Mouse (Mus musculus): ENCODE results near the gene Ralgps1.
"Not testable (repeated sequence)": the region's sequence is repeated elsewhere in the genome, so short reads cannot be mapped to it uniquely, and the experiment has no call there.

Gene Ralgps1

DNA sequence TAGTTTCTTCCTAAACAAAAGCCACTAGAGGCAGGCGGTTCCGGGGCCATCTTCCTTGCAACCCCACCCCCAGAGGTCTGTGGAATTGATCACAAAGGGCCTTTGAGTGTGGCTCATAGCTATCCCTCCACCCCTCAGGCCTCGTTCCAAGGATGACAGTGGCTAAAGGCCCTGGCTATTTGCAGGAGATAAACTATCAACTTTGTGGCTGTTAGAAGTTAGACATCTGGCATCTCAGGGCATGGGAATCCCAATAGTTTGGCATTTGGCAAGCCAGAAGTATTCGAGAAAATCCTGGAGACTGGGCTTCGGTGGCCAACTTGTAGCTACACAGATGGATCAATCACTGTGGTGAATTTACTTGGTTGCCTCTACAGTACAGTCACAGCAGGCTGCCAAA, 137.4 kb downstream of the Ralgps1 start:
- no peak for DNase-seq

- DNase-seq = no peak
Measured at GRCm38 (mm10) chr2:33232782-33233570, 138.3 kb downstream of the Ralgps1 start.

GRCm38 (mm10) chr2:33231788-33232187, 139.5 kb downstream of the Ralgps1 start:
- no peak for DNase-seq

DNA sequence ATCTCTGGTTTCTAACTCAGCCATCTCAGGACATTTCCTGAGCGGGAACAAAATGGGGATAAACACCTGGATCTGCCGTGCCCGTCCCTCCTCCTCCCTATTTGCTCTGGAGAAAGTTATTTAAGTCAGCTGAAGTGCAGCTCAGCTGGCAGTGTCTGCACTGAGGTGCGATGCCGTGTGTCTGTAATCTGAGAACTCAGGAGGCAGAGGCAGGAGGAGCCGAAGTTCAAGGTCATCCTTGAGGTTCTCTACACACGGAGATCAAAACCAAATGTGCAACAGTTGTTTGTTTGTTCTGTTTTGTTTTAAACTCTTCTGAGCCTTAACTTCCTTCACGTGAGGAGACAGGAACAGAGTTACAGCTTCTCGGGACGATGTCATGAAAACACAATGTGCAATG, 140.6 kb downstream of the Ralgps1 start:
- no peak for DNase-seq

DNA sequence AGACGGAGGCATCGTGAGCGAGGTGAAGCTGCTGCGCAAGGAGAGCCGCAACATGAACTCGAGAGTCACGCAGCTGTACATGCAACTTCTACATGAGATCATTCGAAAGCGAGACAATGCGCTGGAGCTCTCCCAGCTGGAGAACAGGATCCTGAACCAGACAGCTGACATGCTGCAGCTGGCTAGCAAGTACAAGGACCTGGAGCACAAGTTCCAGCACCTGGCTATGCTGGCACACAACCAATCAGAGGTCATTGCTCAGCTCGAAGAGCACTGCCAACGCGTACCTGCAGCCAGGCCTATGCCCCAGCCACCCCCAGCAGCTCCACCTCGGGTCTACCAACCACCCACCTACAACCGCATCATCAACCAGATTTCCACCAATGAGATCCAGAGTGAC, 142.7 kb downstream of the Ralgps1 start:
- no peak for DNase-seq

DNA sequence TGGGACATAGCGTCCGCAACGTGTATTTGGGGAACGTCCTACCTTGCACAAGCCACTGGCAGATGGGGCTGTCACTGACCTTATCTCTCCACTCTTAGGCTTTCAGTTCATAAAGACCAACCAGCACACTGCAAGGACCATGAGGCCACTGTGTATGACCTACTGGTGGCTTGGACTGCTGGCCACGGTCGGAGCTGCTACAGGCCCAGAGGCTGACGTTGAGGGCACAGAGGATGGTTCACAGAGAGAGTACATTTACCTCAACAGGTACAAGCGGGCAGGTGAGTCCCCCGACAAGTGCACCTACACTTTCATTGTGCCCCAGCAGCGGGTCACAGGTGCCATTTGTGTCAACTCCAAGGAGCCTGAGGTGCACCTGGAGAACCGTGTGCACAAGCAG, 143.2 kb downstream of the Ralgps1 start:
- DNase-seq = no peak

DNA sequence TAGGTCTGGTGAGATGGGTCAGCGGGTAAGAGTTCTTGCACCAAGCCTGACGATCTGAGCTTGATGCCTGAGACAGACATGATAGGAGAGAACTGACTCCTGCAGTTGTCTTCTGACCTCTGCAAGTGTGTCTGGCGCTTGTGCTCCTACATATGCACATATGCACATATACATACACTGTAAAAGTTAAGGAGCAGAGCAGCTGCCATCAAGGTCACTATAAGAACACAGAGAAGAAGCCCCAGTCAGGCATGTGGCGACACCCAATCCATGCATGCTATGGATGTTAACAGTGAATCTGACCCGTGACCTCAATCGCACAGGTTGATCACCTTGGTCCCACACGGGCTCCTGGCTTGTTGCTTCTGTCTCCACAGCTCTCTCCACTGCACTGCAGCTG, 145.4 kb downstream of the Ralgps1 start:
- no peak for DNase-seq

DNA sequence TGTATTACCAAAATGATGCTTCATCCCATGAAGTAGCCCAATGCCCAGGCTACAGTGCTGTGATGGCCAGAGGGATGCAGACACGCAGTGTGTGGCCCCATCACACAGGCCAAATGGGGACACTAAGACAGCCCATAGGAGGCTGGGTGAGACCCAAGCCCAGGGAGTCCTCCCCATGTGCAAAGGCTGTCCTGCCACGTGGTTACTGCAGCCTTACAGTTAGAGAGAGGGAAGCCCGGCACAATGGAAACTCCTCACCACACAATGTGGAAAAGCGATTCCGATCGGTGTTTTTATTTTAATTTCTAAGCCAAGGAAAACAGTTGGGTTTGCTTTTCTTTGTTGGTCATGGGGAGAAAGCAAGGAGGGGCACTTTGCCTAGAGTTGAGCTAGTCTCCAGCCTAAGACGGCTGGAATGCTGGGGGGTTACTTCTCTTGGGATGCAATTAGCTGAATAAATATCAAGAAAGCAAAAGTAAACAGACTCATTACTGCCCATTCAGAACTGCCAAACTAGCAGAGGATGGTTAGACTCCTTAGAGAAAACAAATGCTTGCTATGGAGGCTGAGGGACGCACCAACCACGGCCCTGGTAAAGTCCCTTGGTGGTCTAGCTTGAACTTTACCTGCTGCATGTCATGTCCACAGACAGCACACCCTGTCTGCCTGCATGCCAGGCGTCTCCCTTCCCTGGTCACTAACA, 147.5 kb downstream of the Ralgps1 start:
- DNase-seq = no peak

GRCm38 (mm10) chr2:33222480-33222879, 148.8 kb downstream of the Ralgps1 start:
- no peak for DNase-seq

DNA sequence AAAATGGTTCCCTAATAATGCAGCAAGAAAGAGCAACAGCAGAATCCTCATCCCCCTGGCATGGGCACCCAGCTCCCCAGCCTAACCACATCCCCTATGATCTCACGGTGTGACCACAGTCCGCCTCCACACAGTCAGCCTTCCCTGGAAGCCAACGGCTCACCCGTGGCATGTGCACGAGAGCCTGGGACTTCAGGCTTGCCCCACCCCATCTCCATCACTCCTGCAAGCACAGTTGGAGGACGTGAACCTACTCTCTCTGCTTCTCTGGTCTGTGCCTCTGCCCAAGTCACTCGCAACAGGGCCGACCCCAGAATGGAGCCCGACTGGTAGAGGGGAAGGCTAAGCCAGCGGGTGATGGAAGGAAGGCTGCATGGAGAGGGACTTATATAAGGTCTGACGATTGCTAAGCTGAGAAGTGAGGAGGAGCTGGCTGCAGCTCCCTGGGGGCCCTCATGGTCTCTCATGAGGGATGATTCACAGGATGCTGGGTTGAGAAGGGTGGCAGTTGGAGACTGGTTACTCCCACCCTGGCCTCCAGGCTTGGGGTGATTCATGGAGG, 149.9 kb downstream of the Ralgps1 start:
- DNase-seq = no peak

DNA sequence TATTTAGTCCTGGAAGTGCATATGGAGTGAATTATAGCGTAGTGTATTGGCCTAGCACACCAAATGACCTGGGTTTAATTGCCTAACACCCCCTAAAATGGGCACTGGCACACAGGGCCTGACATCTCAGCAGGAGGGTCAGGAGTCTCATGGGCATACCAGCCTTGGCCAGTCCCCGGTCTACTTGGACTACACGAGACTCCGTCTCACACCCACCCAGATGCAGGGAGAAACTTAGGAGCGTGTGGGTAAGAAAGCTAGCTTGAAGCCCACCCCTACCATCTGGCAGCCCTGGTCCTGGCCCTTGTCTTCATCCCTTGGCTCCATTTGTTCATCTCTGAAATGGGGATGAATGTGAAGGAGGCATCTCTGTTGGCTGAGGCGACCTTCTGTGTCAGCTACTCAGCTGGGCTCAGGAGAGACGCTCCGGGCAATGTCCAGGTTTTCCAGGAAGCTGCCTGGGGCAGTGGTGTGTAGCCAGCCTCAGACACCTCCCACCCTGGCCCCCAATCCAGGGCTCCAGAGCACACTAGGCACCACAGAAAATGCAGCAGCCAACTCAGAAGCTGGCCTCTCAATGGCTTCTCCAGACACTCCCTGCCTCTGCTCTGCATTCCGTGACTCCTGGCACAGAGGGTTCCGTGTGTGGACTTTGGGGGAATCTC, 150.5 kb downstream of the Ralgps1 start:
- no peak for DNase-seq

- no peak for DNase-seq
Measured at GRCm38 (mm10) chr2:33220246-33220645, 151.0 kb downstream of the Ralgps1 start.

DNA sequence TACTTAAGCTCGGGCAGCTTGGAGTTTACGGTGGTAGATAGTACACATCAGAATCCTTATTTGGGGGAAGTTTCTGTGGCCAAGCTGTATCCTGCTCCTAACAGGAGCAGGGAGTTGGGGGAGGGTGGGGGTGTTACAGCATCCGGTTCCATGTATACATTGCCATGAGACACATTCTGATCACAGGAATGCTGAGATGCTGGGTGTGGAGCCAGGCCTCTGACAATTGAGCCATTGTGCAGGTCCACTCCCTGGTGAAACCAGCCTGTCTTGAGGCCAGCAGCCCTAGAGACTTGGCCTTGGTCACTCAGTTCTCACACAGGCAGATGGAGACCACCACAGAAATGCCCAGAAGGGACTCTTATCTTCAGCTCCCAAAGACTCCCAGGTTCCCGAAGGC, 151.6 kb downstream of the Ralgps1 start:
- DNase-seq = no peak

DNA sequence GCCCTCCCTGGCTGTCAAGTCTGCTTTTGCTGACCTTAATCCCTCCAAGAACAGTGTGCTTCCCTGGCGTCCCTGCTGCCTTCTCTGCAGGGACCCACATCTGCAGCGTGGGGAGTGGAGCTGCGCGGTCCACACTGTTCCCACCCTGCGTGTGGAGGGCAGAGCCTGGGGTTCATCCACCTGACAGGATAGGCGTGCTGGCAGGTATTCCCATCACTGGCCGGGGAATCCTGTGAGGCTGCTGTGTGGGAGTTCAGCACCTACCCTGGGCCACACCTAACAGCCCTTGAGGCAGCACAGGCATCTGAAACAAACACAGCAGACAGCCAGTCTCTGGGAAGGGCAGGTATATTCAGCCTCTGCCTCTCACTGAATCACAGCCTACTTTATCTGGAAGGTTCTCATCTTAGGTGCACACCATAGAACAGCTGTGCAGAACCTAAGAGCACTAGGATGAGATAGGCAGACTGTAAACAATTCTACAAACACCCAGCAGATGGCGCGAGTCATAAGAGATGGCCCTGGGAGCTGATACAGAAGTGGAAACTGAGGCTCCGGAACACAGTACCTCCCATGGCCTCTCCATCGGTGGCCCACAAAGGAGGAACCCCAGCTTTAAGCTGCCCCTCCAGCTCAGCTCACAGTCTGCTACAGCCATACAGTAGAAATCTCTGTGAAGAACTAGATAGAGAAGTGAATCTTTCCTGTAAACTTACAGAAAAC, 152.2 kb downstream of the Ralgps1 start:
- DNase-seq = peak; percentile 58

GRCm38 (mm10) chr2:33217425-33217794, 153.9 kb downstream of the Ralgps1 start:
- DNase-seq = no peak

DNA sequence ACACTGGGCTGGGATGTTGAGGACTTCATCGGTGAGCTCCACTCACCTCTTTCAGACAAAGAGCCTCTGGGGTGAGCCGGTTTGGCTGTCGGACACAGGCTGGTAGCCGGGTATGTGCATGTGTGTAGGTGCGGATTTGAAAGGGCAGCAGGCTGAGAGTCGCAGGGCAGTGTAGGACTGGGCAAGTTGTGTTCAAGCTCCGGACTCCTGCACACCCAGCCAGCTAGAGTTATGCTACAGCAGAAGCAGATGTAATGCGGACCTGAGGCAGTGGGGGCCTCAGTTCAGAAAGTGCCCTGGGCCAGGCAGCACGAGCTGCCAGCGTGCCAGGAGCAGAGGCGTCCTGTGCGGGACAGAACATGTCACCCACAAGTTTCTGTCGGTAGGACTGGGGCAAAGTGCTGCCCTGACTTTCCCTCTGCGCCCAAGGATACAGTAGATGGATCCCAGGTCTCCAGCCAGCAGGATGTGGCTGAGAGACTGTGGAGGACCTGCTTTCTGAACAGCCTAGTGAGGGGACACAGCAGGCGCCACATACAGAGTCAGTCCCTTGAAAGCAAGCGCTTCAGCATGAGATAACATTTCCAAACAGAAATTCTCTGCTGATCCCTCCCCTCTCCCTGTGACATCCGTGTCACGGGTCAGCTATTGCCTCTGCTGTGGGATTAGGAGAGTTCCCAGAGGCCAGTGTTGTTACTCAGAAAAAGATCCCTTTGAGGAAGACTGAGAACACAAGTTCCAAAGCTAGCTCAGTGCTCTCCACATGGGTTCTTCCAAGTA, 154.5 kb downstream of the Ralgps1 start:
- no peak for DNase-seq

- DNase-seq = peak; percentile 96
Measured at GRCm38 (mm10) chr2:33215700-33216509, 155.4 kb downstream of the Ralgps1 start, which contains the start of gene Angptl2. Angptl2 (plus strand) TSS chr2:33216069.

DNA sequence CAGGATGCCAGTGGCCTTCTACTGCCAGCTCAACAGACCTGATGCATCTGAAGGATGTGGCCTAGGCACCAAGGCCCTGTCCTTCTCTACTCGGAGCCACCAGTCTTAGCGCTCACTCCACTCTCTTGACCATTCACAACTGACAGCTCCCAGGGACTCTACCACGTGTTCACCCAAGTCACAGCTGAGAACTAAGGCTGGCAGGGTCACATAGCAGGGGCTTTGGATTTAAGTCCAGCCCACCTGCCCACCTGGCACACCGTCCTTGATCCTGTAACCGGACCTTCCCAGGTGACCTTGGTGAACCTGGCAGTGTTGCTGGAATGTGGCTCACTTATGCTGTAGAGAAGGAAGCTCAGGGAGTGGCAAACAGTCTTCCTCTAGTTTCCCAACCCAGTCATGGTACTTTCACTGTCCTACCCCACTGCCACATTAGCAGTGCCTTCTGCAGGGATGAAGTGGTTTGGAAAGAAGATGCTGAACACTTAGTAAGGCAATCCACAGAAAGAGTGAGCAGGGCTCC, 156.0 kb downstream of the Ralgps1 start:
- DNase-seq = no peak

DNA sequence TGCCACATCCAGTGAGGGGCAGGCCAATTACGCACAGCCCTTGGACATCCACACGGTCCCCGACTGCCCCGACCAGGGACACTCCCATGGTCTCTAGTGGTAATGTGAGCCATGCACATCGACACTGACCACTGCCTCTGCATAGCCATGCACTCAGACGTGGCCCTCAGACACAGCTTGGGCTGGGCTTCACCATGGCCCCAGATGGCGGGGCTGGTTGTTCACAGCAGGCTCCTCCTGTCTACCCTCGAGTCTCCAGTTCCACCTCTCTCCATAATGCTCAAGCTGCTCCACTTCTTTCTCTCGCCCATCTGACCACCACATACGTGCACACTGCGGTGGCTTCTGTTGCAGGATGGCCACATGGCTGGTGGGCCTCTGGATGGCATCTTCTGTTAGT, 160.0 kb downstream of the Ralgps1 start:
- not testable (repeated sequence) for DNase-seq

DNA sequence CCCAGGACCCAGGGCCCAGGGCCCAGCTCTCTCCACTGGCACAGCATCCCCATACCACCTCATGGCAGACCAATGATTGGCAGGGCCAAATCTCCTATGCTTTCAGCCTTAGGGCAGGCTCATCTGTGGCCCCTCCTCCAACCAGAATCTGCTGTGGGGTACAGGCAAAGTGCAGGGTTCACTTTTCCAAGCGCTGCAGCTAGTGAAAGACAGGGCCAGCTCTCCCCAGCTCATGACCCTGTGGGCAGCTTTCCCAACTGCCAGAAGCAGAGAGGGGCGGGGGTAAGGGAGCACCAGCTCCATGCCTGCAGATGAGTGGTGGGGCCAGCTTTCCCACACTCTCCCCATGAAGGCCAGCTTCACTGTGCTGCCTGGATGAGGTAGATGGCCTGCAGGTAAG, 160.4 kb downstream of the Ralgps1 start:
- no peak for DNase-seq

DNA sequence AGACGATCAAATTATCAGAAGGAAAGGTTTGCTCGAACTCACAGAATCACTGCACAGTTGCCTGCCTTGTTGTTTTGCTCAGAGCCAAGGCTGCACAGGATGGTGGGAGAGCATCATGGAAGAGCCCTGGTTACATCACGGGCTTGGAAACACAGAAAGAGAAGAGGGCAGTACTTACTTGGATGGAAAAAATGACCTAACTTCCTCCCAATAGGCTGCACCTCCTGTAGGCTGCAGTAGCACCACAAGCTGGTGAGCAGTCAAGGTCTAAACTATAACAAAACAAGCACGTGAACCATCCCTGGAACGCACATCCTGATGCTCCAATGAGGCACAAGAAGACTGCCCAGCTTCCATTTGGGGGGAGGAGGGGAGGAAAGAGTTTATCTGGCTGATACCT, 163.2 kb downstream of the Ralgps1 start:
- DNase-seq = no peak

All from retina, postnatal 1 day (tissue).